Mouse (Mus musculus): ENCODE data around the gene Rab11fip4. TPM values are rescaled to one million over a fixed set of nuclear protein-coding genes. Genes with fewer than 3 reads are reported as not detected.

Rab11fip4 gene
- polyA plus RNA-seq, 2 experiments: 0.46 to 0.63 TPM

- no peak for DNase-seq (ENCODE audit: low read depth in 3 of 3, low spot score in 3 of 3)
- Histone ChIP-seq H3K27ac (no peak overlapping the region), H3K4me3 (ENCODE audit: insufficient read depth in 1 of 2, low read depth in 2 of 2, low read length in 2 of 2) (no peak overlapping the region), H3K9me3 (ENCODE audit: control insufficient read depth, low read length) (no peaks in the 10 kb centered on the region), H3K36me3 (replicated peaks; ENCODE audit: control insufficient read depth, insufficient read depth, low read depth) (no peaks in the 10 kb centered on the region), H3K4me2 (ENCODE audit: low read depth) (no peak overlapping the region), H3K4me1 (replicated peaks; ENCODE audit: control insufficient read depth in 2 of 2, insufficient read depth in 2 of 2, low read length in 1 of 2) (peaks cover 0 to 8% of the 10 kb centered on the region in 2 experiments; a peak in 1 of 4 replicates), H3K27me3 (ENCODE audit: control insufficient read depth, insufficient read depth, low read length) (no peaks in the 10 kb centered on the region), H3K9ac (replicated peaks) (no peak overlapping the region)
- TF ChIP-seq CTCF (IDR thresholded peaks at IDR 0.05; ENCODE audit: low read depth) (no peak), EP300 (IDR thresholded peaks at IDR 0.05; ENCODE audit: low read depth) (no peak)
- 66% methylated on average over 20 of the region's 20 CpGs for WGBS (ENCODE audit: insufficient replicate concordance)
- no peak for ATAC-seq (ENCODE audit: insufficient read depth)
Measured at GRCm38 (mm10) chr11:79678363-79679153, 87.5 kb downstream of the Rab11fip4 start.

GRCm38 (mm10) chr11:79679929-79680328, 88.9 kb downstream of the Rab11fip4 start:
- no peak overlapping the region for H3K4me3 ChIP-seq (ENCODE audit: insufficient read depth in 1 of 2, low read depth in 2 of 2, low read length in 2 of 2)
- no peak overlapping the region for H3K4me2 ChIP-seq (ENCODE audit: low read depth)
- ATAC-seq (ENCODE audit: insufficient read depth) (no peak), DNase-seq (ENCODE audit: low read depth in 3 of 3, low spot score in 3 of 3) (no peak)
- H3K36me3 ChIP-seq (replicated peaks; ENCODE audit: control insufficient read depth, insufficient read depth, low read depth): no peaks in the 10 kb centered on the region
- H3K9ac ChIP-seq (replicated peaks): no peak overlapping the region
- H3K27me3 ChIP-seq (ENCODE audit: control insufficient read depth, insufficient read depth, low read length): no peaks in the 10 kb centered on the region
- no peak for TF ChIP-seq CTCF (IDR thresholded peaks at IDR 0.05; ENCODE audit: low read depth)
- TF ChIP-seq EP300 (IDR thresholded peaks at IDR 0.05; ENCODE audit: low read depth): no peak
- H3K27ac ChIP-seq: no peak overlapping the region
- H3K4me1 ChIP-seq (replicated peaks; ENCODE audit: control insufficient read depth in 2 of 2, insufficient read depth in 2 of 2, low read length in 1 of 2): no peaks in the 10 kb centered on the region
- no peaks in the 10 kb centered on the region for H3K9me3 ChIP-seq (ENCODE audit: control insufficient read depth, low read length)
- WGBS (ENCODE audit: insufficient replicate concordance): 56% methylated on average over 5 of the region's 5 CpGs

- Histone ChIP-seq H3K27ac (no peak overlapping the region), H3K27me3 (ENCODE audit: control insufficient read depth, insufficient read depth, low read length) (no peaks in the 10 kb centered on the region), H3K9me3 (ENCODE audit: control insufficient read depth, low read length) (no peaks in the 10 kb centered on the region), H3K4me1 (replicated peaks; ENCODE audit: control insufficient read depth in 2 of 2, insufficient read depth in 2 of 2, low read length in 1 of 2) (no peaks in the 10 kb centered on the region), H3K4me3 (ENCODE audit: insufficient read depth in 1 of 2, low read depth in 2 of 2, low read length in 2 of 2) (no peak overlapping the region), H3K9ac (replicated peaks) (no peak overlapping the region), H3K4me2 (ENCODE audit: low read depth) (no peak overlapping the region), H3K36me3 (replicated peaks; ENCODE audit: control insufficient read depth, insufficient read depth, low read depth) (no peaks in the 10 kb centered on the region)
- DNase-seq (ENCODE audit: low read depth in 3 of 3, low spot score in 3 of 3): no peak
- TF ChIP-seq CTCF (IDR thresholded peaks at IDR 0.05; ENCODE audit: low read depth) (no peak), EP300 (IDR thresholded peaks at IDR 0.05; ENCODE audit: low read depth) (no peak)
- WGBS (ENCODE audit: insufficient replicate concordance): 73% methylated on average over 11 of the region's 11 CpGs
- ATAC-seq (ENCODE audit: insufficient read depth): no peak
Measured at GRCm38 (mm10) chr11:79680559-79680958, 89.5 kb downstream of the Rab11fip4 start.

GRCm38 (mm10) chr11:79681182-79681581, 90.2 kb downstream of the Rab11fip4 start:
- no peak overlapping the region for H3K4me2 ChIP-seq (ENCODE audit: low read depth)
- no peak for DNase-seq (ENCODE audit: low read depth in 3 of 3, low spot score in 3 of 3)
- 57% methylated on average over 5 of the region's 5 CpGs for WGBS (ENCODE audit: insufficient replicate concordance)
- no peak overlapping the region for H3K9ac ChIP-seq (replicated peaks)
- no peaks in the 10 kb centered on the region for H3K9me3 ChIP-seq (ENCODE audit: control insufficient read depth, low read length)
- TF ChIP-seq EP300 (IDR thresholded peaks at IDR 0.05; ENCODE audit: low read depth): no peak
- TF ChIP-seq CTCF (IDR thresholded peaks at IDR 0.05; ENCODE audit: low read depth): no peak
- H3K4me1 ChIP-seq (replicated peaks; ENCODE audit: control insufficient read depth in 2 of 2, insufficient read depth in 2 of 2, low read length in 1 of 2): no peaks in the 10 kb centered on the region
- no peak overlapping the region for H3K27ac ChIP-seq
- no peaks in the 10 kb centered on the region for H3K27me3 ChIP-seq (ENCODE audit: control insufficient read depth, insufficient read depth, low read length)
- no peak for ATAC-seq (ENCODE audit: insufficient read depth)
- no peaks in the 10 kb centered on the region for H3K36me3 ChIP-seq (replicated peaks; ENCODE audit: control insufficient read depth, insufficient read depth, low read depth)
- H3K4me3 ChIP-seq (ENCODE audit: insufficient read depth in 1 of 2, low read depth in 2 of 2, low read length in 2 of 2): no peak overlapping the region

- no peak for ATAC-seq (ENCODE audit: insufficient read depth)
- TF ChIP-seq CTCF (IDR thresholded peaks at IDR 0.05; ENCODE audit: low read depth) (no peak), EP300 (IDR thresholded peaks at IDR 0.05; ENCODE audit: low read depth) (no peak)
- no peak for DNase-seq (ENCODE audit: low read depth in 3 of 3, low spot score in 3 of 3)
- no peaks in the 10 kb centered on the region for H3K36me3 ChIP-seq (replicated peaks; ENCODE audit: control insufficient read depth, insufficient read depth, low read depth)
- no peaks in the 10 kb centered on the region for H3K27me3 ChIP-seq (ENCODE audit: control insufficient read depth, insufficient read depth, low read length)
- 48% methylated on average over 3 of the region's 3 CpGs for WGBS (ENCODE audit: insufficient replicate concordance)
- no peak overlapping the region for H3K4me2 ChIP-seq (ENCODE audit: low read depth)
- no peak overlapping the region for H3K9ac ChIP-seq (replicated peaks)
- H3K9me3 ChIP-seq (ENCODE audit: control insufficient read depth, low read length): no peaks in the 10 kb centered on the region
- H3K27ac ChIP-seq: no peak overlapping the region
- H3K4me1 ChIP-seq (replicated peaks; ENCODE audit: control insufficient read depth in 2 of 2, insufficient read depth in 2 of 2, low read length in 1 of 2): no peaks in the 10 kb centered on the region
- H3K4me3 ChIP-seq (ENCODE audit: insufficient read depth in 1 of 2, low read depth in 2 of 2, low read length in 2 of 2): no peak overlapping the region
Measured at GRCm38 (mm10) chr11:79681798-79682197, 90.8 kb downstream of the Rab11fip4 start.
